Mouse (Mus musculus) heart, embryonic 10.5 days (tissue): ENCODE results near the gene Nlgn2. TPM values are rescaled to one million over a fixed set of nuclear protein-coding genes. Genes with fewer than 3 reads are reported as not detected.
"Not testable (repeated sequence)": the region's sequence is repeated elsewhere in the genome, so short reads cannot be mapped to it uniquely, and the experiment has no call there.

ENCODE experiments used
- DNase-seq: peaks from one replicate; pipeline ENCODE4 v3.0.0-alpha.2; 2017; ENCODE audit warnings: low spot score
- H3K27ac ChIP-seq: fragments of 300-500 bp; sonication (generic); 2 replicates; pipeline ENCODE4 v1.5.1; 2016; ENCODE audit warnings: mild to moderate bottlenecking
- H3K27me3 ChIP-seq: fragments of 300-500 bp; sonication (generic); 2 replicates; pipeline ENCODE4 v1.6.1; 2016; ENCODE audit warnings: mild to moderate bottlenecking; ENCODE audit not compliant: poor library complexity, insufficient read depth, severe bottlenecking
- H3K36me3 ChIP-seq: fragments of 300-500 bp; sonication (generic); 2 replicates; pipeline ENCODE4 v1.6.1; 2016; ENCODE audit warnings: mild to moderate bottlenecking, moderate library complexity
- H3K4me1 ChIP-seq: fragments of 300-500 bp; sonication (generic); 2 replicates; pipeline ENCODE4 v1.6.1; 2016; ENCODE audit warnings: mild to moderate bottlenecking
- H3K4me3 ChIP-seq: fragments of 300-500 bp; sonication (generic); 2 replicates; pipeline ENCODE4 v1.5.1; 2016; ENCODE audit warnings: mild to moderate bottlenecking, moderate library complexity
- H3K9me3 ChIP-seq: fragments of 300-500 bp; sonication (generic); 2 replicates; pipeline ENCODE4 v1.6.1; 2016; ENCODE audit warnings: mild to moderate bottlenecking, moderate library complexity
- WGBS: fragments of 180-500 bp; shearing (Covaris S2); methylation state at CpG from one replicate; pipeline ENCODE4 v1.1.7; 2016; 5-methylcytosine and 5-hydroxymethylcytosine counted together
- polyA plus RNA-seq: library from polyadenylated mRNA; unstranded; fragments of >200 nt; fragmentation: Nextera tagmentation; extraction: Ambion mirVana; gene quantifications from 2 replicates; pipeline ENCODE4 v1.2.1, GENCODE M21; 2016

The Nlgn2 gene
- polyA plus RNA-seq, 1 experiment from 2014 or later = 3.7 TPM

GRCm38 (mm10) chr11:69878399-69878798, 40.8 kb upstream of the Nlgn2 start:
- H3K36me3 ChIP-seq = no peaks in the 10 kb centered on the region
- peaks cover 58% of the 10 kb centered on the region for H3K4me1 ChIP-seq
- H3K27ac ChIP-seq = no peak overlapping the region
- WGBS = 88% methylated on average over 3 of the region's 3 CpGs
- no peaks in the 10 kb centered on the region for H3K9me3 ChIP-seq
- peaks cover 6% of the 10 kb centered on the region; the same call in 1 of the 2 replicates for H3K27me3 ChIP-seq
- no peak overlapping the region for H3K4me3 ChIP-seq
- no peak for DNase-seq

GRCm38 (mm10) chr11:69877878-69878277, 40.3 kb upstream of the Nlgn2 start, which contains the start of gene Tmem95:
Tmem95 (minus strand) TSS chr11:69878018.
- 86% methylated on average over 11 of the region's 11 CpGs for WGBS
- Histone ChIP-seq H3K4me3 (peak within 1 kb of the TSS; percentile 71), H3K4me1 (peaks cover 58% of the 10 kb centered on the region), H3K27me3 (peaks cover 6% of the 10 kb centered on the region; the same call in 1 of the 2 replicates), H3K9me3 (no peaks in the 10 kb centered on the region), H3K36me3 (no peaks in the 10 kb centered on the region), H3K27ac (peak within 1 kb of the TSS; percentile 19; the same call in 1 of the 2 replicates)
- no peak for DNase-seq

GRCm38 (mm10) chr11:69876867-69877266, 39.3 kb upstream of the Nlgn2 start:
- Histone ChIP-seq H3K27me3 (peaks cover 6% of the 10 kb centered on the region; the same call in 1 of the 2 replicates), H3K4me1 (peaks cover 52% of the 10 kb centered on the region)

GRCm38 (mm10) chr11:69876186-69876585, 38.6 kb upstream of the Nlgn2 start:
- Histone ChIP-seq H3K27me3 (peaks cover 6% of the 10 kb centered on the region; the same call in 1 of the 2 replicates), H3K4me3 (no peak overlapping the region), H3K27ac (peak overlapping the region; percentile 43; the same call in 1 of the 2 replicates), H3K4me1 (peaks cover 45% of the 10 kb centered on the region), H3K9me3 (no peaks in the 10 kb centered on the region), H3K36me3 (no peaks in the 10 kb centered on the region)
- no peak for DNase-seq
- WGBS = 53% methylated on average over 7 of the region's 7 CpGs

More at GRCm38 (mm10) chr11:69876867-69877266, 39.3 kb upstream of the Nlgn2 start:
- peak; percentile 94 for DNase-seq
- Histone ChIP-seq H3K36me3 (no peaks in the 10 kb centered on the region), H3K27ac (peak overlapping the region; percentile 19; the same call in 1 of the 2 replicates), H3K9me3 (no peaks in the 10 kb centered on the region), H3K4me3 (peak overlapping the region; percentile 37)
- WGBS = 3% methylated on average over 12 of the region's 12 CpGs

- Histone ChIP-seq H3K9me3 (no peaks in the 10 kb centered on the region), H3K36me3 (no peaks in the 10 kb centered on the region), H3K4me1 (peaks cover 9% of the 10 kb centered on the region; the same call in 1 of the 2 replicates), H3K27me3 (no peaks in the 10 kb centered on the region), H3K27ac (no peak overlapping the region), H3K4me3 (no peak overlapping the region)
- no peak for DNase-seq
- WGBS = 73% methylated on average over 4 of the region's 4 CpGs
Measured at GRCm38 (mm10) chr11:69872451-69872850, 34.9 kb upstream of the Nlgn2 start.

GRCm38 (mm10) chr11:69871822-69872221, 34.2 kb upstream of the Nlgn2 start:
- Histone ChIP-seq H3K4me1 (peaks cover 6% of the 10 kb centered on the region), H3K9me3 (no peaks in the 10 kb centered on the region)
- 90% methylated on average over 7 of the region's 7 CpGs for WGBS

GRCm38 (mm10) chr11:69870289-69871069, 32.9 kb upstream of the Nlgn2 start:
- Histone ChIP-seq H3K9me3 (no peaks in the 10 kb centered on the region), H3K27ac (no peak overlapping the region), H3K4me1 (peaks cover 6% of the 10 kb centered on the region), H3K4me3 (no peak overlapping the region), H3K36me3 (no peaks in the 10 kb centered on the region), H3K27me3 (no peaks in the 10 kb centered on the region)
- WGBS = 87% methylated on average over 2 of the region's 2 CpGs
- DNase-seq = no peak

More at GRCm38 (mm10) chr11:69871822-69872221, 34.2 kb upstream of the Nlgn2 start:
- DNase-seq = no peak
- no peak overlapping the region for H3K27ac ChIP-seq
- no peak overlapping the region for H3K4me3 ChIP-seq
- no peaks in the 10 kb centered on the region for H3K36me3 ChIP-seq
- H3K27me3 ChIP-seq = no peaks in the 10 kb centered on the region

- WGBS = 43% methylated on average over 9 of the region's 9 CpGs
- H3K4me3 ChIP-seq = no peak overlapping the region
- no peak overlapping the region for H3K27ac ChIP-seq
- peaks cover 16% of the 10 kb centered on the region for H3K4me1 ChIP-seq
- H3K36me3 ChIP-seq = no peaks in the 10 kb centered on the region
- no peaks in the 10 kb centered on the region for H3K27me3 ChIP-seq
- no peaks in the 10 kb centered on the region for H3K9me3 ChIP-seq
- DNase-seq = no peak
Measured at GRCm38 (mm10) chr11:69867335-69867734, 29.8 kb upstream of the Nlgn2 start.

GRCm38 (mm10) chr11:69865561-69865960, 28.0 kb upstream of the Nlgn2 start:
- H3K27me3 ChIP-seq = no peaks in the 10 kb centered on the region
- H3K9me3 ChIP-seq = no peaks in the 10 kb centered on the region
- H3K4me3 ChIP-seq = no peak overlapping the region
- no peaks in the 10 kb centered on the region for H3K36me3 ChIP-seq
- no peak for DNase-seq
- H3K4me1 ChIP-seq = peaks cover 16% of the 10 kb centered on the region
- H3K27ac ChIP-seq = no peak overlapping the region
- 88% methylated on average over 9 of the region's 9 CpGs for WGBS

- peak overlapping the region; percentile 78 for H3K27ac ChIP-seq
- H3K9me3 ChIP-seq = no peaks in the 10 kb centered on the region
- 0 out of 2 replicates have a peak overlapping the region, but pooled peaks have one; percentile 12 for H3K4me3 ChIP-seq
- 60% methylated on average over 8 of the region's 8 CpGs for WGBS
- H3K4me1 ChIP-seq = peaks cover 16% of the 10 kb centered on the region
- no peak for DNase-seq
- no peaks in the 10 kb centered on the region for H3K36me3 ChIP-seq
- H3K27me3 ChIP-seq = peaks cover 8% of the 10 kb centered on the region
Measured at GRCm38 (mm10) chr11:69864138-69864860, 26.7 kb upstream of the Nlgn2 start.

- not testable (repeated sequence) for H3K36me3 ChIP-seq
Measured at GRCm38 (mm10) chr11:69863729-69864128, 26.1 kb upstream of the Nlgn2 start.

GRCm38 (mm10) chr11:69858113-69858998, 20.8 kb upstream of the Nlgn2 start, which contains the start of gene Tnk1:
Tnk1 (minus strand) TSS chr11:69858730.
- H3K27ac ChIP-seq = no peak within 1 kb of the TSS
- no peaks in the 10 kb centered on the region for H3K9me3 ChIP-seq
- 19% methylated on average over 30 of the region's 30 CpGs for WGBS
- no peaks in the 10 kb centered on the region for H3K36me3 ChIP-seq
- H3K4me1 ChIP-seq = peaks cover 22% of the 10 kb centered on the region
- 0 out of 2 replicates have a peak within 1 kb of the TSS, but pooled peaks have one; percentile 6 for H3K4me3 ChIP-seq
- H3K27me3 ChIP-seq = peaks cover 38% of the 10 kb centered on the region
- DNase-seq = no peak

More at GRCm38 (mm10) chr11:69863729-69864128, 26.1 kb upstream of the Nlgn2 start:
- H3K9me3 ChIP-seq, DNase-seq: not testable (repeated sequence)
- Histone ChIP-seq H3K27ac (peak overlapping the region; percentile 78), H3K4me3 (0 out of 2 replicates have a peak overlapping the region, but pooled peaks have one; percentile 12), H3K4me1 (peaks cover 16% of the 10 kb centered on the region), H3K27me3 (peaks cover 14% of the 10 kb centered on the region)
- 61% methylated on average over 3 of the region's 3 CpGs for WGBS
